Mouse (Mus musculus) megakaryocyte, embryonic 14.5 days (primary cell): ENCODE measurements around the gene Pwwp2b. TPM values are rescaled to one million over a fixed set of nuclear protein-coding genes. Genes with fewer than 3 reads are reported as not detected.

Source experiments
- H3K27me3 ChIP-seq: replicated peaks from 2 replicates; pipeline ENCODE3; 2012; ENCODE audit warnings: inconsistent platforms
- H3K36me3 ChIP-seq: replicated peaks from 2 replicates; pipeline ENCODE3; 2012; ENCODE audit warnings: low read length, inconsistent platforms, mixed read lengths
- H3K4me1 ChIP-seq: 2 replicates; pipeline ENCODE4 v1.6.1; 2012; ENCODE audit warnings: inconsistent platforms
- H3K4me3 ChIP-seq: replicated peaks from 2 replicates; pipeline ENCODE3; 2012; ENCODE audit warnings: moderate library complexity, mild to moderate bottlenecking, inconsistent platforms
- H3K9me3 ChIP-seq: 2 replicates; pipeline ENCODE4 v1.6.1; 2012; ENCODE audit warnings: inconsistent platforms
- FLI1 ChIP-seq: IDR thresholded peaks from 2 replicates; pipeline ENCODE4 v1.6.1; 2012; ENCODE audit warnings: low read length, inconsistent platforms, mixed read lengths
- GATA1 ChIP-seq: IDR thresholded peaks from 3 replicates; pipeline ENCODE4 v1.6.1; 2012; ENCODE audit warnings: mixed read lengths, low read length, inconsistent platforms, borderline replicate concordance
- polyA plus RNA-seq: library from polyadenylated mRNA; stranded (reverse); fragments of >175 nt; gene quantifications from 2 replicates; pipeline ENCODE4 v1.2.3, GENCODE M21; 2012; ENCODE audit warnings: low replicate concordance; ENCODE audit not compliant: insufficient read depth

Pwwp2b gene
- 11.6 and 15.8 TPM in 2 replicates for polyA plus RNA-seq

DNA sequence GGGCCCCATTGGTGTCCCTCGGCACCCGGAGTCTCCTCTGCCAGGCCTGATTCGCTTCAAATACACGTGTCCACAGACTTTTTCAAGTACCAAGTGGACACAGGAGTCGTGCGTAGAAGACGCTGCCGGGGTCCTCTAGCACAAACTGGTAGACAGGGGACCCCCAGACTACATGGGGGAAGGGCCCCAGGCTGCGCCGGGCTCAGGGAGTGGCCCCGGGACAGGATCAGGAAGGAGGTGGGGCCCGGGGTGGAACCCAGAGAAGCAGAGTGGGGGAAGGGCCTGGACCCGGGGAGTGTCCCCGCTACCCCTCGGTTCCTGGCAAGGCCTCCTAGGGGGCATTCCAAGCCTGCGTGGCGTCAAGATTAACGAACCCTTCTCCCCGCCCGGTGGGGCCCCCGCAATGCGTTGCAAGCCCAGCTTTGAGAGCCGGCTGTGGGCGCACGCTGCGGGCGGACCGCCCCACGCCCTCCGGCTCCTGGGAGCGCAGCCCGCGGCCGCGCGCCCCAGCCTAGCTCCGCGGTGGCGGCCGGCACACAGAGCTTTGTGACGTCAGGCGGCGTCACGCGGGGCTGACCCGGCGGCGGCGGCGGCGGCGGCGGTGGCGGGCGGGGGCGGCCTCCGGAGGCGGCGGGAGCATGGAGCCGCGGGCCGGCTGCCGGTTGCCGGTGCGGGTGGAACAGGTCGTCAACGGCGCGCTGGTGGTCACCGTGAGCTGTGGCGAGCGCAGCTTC is at the start of gene Pwwp2b:
TSS of gene Pwwp2b (plus strand) at position 602 of the 734 bp plus-strand sequence.
- H3K4me3 ChIP-seq: peak within 1 kb of the TSS; percentile 95
- TF ChIP-seq GATA1: no peak
- no peak for TF ChIP-seq FLI1

DNA sequence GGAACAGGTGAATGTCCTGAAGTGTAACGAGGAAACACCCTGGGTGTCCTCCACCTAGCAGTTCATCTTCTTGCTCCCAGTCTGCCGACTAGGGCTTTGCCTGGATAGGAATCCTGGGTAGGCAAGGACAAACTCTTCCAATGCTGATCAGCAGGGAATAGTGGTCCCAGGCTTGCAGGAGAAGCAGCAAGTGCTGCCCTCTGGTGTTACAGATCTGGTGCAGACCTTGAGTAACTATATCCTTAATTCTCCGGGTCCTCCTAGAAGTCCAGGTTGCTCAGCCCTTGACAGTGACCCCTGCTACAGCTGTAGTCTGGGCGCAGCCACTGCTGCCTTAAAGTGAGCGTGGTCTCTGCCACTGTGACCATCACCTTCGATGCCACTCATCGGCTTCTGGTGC is 48.2 kb upstream of the Pwwp2b start:
- peaks cover 34% of the 10 kb centered on the region for H3K4me1 ChIP-seq
- no peak overlapping the region for H3K4me3 ChIP-seq
- H3K36me3 ChIP-seq: no peaks in the 10 kb centered on the region
- H3K27me3 ChIP-seq: peaks cover 53% of the 10 kb centered on the region
- TF ChIP-seq FLI1 (no peak), GATA1 (no peak)
- H3K9me3 ChIP-seq: no peaks in the 10 kb centered on the region

More for the DNA sequence above, at the start of gene Pwwp2b:
- Histone ChIP-seq H3K36me3 (peaks cover 33% of the 10 kb centered on the region), H3K9me3 (no peaks in the 10 kb centered on the region), H3K4me1 (peaks cover 67% of the 10 kb centered on the region), H3K27me3 (peaks cover 1% of the 10 kb centered on the region)

DNA sequence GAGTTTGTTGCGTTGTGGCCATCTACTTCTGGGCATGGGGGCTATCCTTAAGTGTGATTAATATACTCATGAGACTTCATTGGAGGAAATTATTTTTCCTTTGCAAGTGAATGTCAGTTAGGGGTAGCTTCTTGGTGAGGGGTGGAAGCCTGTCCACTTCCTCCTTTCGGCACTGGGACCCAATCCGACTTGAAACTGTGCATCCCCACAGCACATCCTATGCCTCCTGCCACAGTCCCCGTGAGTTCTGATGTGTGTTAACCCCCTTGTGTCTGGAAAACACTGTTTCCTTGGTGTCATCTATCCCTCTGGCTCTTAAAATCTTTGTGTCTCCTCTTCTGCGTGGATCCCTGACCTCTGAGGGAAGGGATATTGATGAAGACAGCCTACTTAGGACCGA is 47.1 kb upstream of the Pwwp2b start:
- Histone ChIP-seq H3K36me3 (no peaks in the 10 kb centered on the region), H3K9me3 (no peaks in the 10 kb centered on the region), H3K27me3 (peaks cover 48% of the 10 kb centered on the region), H3K4me3 (no peak overlapping the region), H3K4me1 (peaks cover 27% of the 10 kb centered on the region)
- TF ChIP-seq GATA1: no peak
- TF ChIP-seq FLI1: no peak

DNA sequence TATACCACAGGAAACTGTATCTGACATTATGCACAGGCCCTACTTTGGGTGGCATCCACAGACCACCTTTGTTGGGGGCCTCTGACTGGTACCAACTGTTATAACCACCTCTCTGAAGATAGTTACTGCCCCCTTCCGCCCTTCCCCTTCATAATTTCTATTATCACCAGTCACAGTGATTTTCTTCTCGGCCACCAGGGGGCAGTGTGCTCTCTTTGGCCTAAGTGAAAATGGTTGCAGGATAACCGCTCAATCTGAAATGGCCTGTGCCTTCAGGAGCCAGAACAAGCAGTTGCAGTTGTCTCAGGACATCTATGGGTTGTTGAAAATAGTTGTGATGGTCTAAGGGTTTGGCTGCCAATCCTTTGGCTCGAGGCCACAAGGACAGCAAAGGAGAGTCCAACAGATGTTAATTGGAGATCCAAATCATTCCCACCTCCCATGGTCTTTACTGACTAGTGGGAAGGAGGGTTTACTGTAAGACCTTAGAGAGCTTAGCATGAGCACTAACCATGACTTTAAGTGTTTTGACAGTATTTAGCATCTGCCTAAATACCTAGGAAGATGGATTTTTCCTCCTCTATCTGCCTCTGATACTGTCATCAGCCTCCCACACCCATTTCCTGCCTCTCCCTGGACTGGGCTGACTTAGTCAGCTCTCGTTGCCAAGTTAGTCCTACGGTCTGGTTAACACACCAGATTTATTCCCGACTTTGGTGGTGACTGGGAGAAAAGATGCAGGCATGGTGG is 40.1 kb upstream of the Pwwp2b start:
- H3K36me3 ChIP-seq: no peaks in the 10 kb centered on the region
- no peak overlapping the region for H3K4me3 ChIP-seq
- peaks cover 11% of the 10 kb centered on the region for H3K27me3 ChIP-seq
- TF ChIP-seq GATA1 (no peak), FLI1 (no peak)
- H3K9me3 ChIP-seq: no peaks in the 10 kb centered on the region
- peaks cover 34% of the 10 kb centered on the region for H3K4me1 ChIP-seq

DNA sequence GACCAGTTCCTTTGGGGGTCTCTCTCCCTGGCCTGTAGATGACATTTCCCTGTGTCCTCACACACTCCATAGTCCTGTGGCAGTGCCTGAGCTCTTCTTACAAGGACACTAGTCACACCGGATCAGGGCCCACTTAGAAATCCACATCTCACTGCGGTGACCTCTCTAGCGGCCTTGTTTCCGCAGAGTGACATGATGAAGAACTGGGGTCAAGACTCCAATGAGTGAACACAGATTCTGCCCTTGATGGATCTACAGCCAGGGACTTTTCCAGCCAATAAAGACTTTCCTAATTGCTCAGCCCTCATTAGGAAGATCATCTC is 39.5 kb upstream of the Pwwp2b start:
- no peak overlapping the region for H3K4me3 ChIP-seq
- peaks cover 11% of the 10 kb centered on the region for H3K27me3 ChIP-seq
- no peaks in the 10 kb centered on the region for H3K9me3 ChIP-seq
- no peak for TF ChIP-seq GATA1
- no peak for TF ChIP-seq FLI1
- H3K4me1 ChIP-seq: peaks cover 40% of the 10 kb centered on the region
- H3K36me3 ChIP-seq: no peaks in the 10 kb centered on the region

DNA sequence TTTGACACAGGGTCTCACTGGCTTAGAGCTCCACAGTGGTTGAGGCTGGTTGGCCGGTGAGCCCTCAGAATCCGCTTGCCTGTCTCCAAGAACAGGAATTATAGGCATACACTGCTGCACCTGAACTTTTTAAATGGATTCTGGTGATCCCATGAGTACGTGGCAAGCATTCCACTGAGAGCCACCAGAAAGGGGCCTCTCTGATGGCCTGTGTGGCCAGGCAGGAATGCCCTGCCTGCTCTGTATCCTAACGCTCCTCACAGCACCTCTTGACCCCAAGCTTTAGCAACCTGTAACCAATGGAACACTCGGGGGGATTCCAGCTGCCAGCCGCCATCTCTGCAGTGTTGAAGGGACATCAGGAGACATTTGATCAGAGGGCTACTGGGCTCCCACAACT is 36.5 kb upstream of the Pwwp2b start:
- Histone ChIP-seq H3K4me1 (peaks cover 53% of the 10 kb centered on the region), H3K27me3 (peaks cover 7% of the 10 kb centered on the region), H3K4me3 (no peak overlapping the region), H3K36me3 (no peaks in the 10 kb centered on the region), H3K9me3 (no peaks in the 10 kb centered on the region)
- TF ChIP-seq GATA1 (no peak), FLI1 (no peak)

DNA sequence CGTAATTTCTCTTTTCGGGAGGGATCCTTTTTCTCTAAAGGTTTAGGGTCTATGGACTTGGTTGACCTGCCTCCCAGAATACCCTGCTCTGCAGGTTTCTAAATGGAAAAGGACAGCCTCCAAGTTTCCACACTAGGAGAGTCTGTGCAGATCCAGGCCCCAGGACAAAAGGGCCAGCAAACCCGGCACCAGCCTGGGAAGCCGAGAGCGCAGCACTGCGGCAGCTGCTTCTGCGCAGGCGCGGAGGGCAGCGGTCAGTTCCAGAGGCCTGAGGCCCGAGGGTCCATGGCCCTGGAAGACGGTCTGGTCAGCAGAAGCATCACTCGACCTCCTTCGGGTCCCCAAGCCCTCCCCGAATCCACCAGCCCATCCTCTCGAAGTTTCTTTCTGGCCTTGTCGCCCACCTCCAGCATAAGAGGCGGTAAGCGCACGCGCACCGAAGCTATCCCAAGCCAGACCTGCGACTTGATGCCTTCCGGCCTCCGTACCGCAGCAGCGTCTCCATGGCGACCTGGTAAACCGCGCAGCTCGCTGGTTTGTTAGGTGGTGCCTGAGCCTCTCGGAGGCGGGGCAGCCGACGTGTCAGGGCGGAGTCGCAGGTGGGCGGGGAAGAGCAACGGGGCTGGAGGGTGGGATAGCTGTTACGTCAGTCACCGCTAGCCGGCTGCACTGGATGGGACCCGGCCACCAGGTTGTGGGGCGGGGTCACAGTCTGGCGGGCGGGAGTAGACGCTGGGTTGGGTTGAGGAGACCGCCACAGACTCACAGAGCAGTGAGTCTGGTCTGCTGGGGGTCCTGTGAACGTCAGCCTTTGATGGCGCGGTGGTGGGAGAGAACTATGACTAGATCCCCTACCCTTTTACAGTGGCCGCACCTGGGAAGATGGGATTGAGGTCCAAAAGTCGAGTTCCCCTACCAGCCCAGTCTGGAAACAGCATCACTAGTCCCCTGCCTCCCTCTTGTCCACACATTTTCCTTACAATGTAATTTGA is 35.2 kb upstream of the Pwwp2b start, which contains the start of the genes Lrrc27 and Stk32c:
TSS of gene Lrrc27 (plus strand) at position 235 of the 992 bp plus-strand sequence.
TSS of gene Stk32c (minus strand) at position 554 of the 992 bp plus-strand sequence.
- TF ChIP-seq FLI1 (no peak), GATA1 (no peak)

DNA sequence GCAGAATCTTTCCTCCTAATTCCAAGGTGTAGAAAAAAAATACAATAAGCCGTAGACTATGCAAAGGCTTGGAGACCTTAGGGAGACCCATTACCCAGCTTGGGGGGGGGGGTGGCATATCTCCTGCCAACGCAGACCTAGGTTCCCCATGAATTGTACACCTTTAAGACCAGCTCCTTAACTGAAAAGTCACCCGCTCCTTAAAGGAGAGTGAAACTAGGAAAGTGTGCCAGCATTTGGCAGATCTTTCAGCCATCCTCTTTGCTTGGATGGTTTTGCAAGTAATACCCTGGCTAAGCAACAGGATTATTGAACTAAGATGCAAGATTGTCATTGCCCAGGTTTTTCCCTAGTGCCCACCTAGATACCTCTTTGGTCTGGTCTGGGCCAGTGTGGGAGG is 34.5 kb upstream of the Pwwp2b start:
- Histone ChIP-seq H3K4me3 (peak overlapping the region; percentile 96), H3K4me1 (peaks cover 57% of the 10 kb centered on the region), H3K27me3 (no peaks in the 10 kb centered on the region), H3K36me3 (no peaks in the 10 kb centered on the region), H3K9me3 (no peaks in the 10 kb centered on the region)
- TF ChIP-seq FLI1 (no peak), GATA1 (no peak)

More for the DNA sequence above, 35.2 kb upstream of the Pwwp2b start, which contains the start of the genes Lrrc27 and Stk32c:
- Histone ChIP-seq H3K4me3 (peak within 1 kb of the TSS; percentile 96), H3K27me3 (no peaks in the 10 kb centered on the region), H3K9me3 (no peaks in the 10 kb centered on the region), H3K4me1 (peaks cover 57% of the 10 kb centered on the region), H3K36me3 (no peaks in the 10 kb centered on the region)

DNA sequence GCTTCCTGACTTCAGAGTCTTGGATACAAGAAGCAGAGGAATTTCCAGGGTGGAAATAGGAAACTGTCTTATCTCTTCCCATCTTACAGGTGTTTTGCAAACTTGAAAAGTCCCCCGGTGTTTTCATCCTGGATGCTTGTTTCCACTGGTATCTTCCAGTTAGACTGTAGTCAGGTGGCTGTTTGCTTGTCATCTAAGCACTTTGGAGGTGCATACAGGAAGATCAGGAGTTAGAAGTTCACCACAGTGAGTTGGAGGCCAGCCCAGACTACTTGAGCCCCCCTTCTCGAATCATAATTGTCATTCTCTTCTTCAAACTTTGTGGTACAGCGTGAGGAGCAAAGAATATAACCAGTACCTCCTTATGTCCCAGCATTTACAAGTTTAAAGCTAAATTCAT is 34.1 kb upstream of the Pwwp2b start:
- H3K9me3 ChIP-seq: no peaks in the 10 kb centered on the region
- TF ChIP-seq GATA1 (no peak), FLI1 (no peak)
- no peak overlapping the region for H3K4me3 ChIP-seq
- H3K36me3 ChIP-seq: no peaks in the 10 kb centered on the region
- no peaks in the 10 kb centered on the region for H3K27me3 ChIP-seq
- peaks cover 57% of the 10 kb centered on the region for H3K4me1 ChIP-seq
